Mouse (Mus musculus): ENCODE measurements around the gene Nynrin. TPM values are rescaled to one million over a fixed set of nuclear protein-coding genes. Genes with fewer than 3 reads are reported as not detected.

Gene Nynrin
- polyA plus RNA-seq (2014; fragmentation: Illumina TruSeq; extraction: RNeasy Lipid Tissue Mini Kit (QIAGEN cat#74804); ENCODE audit: low read depth, low replicate concordance): 4.7 TPM

DNA sequence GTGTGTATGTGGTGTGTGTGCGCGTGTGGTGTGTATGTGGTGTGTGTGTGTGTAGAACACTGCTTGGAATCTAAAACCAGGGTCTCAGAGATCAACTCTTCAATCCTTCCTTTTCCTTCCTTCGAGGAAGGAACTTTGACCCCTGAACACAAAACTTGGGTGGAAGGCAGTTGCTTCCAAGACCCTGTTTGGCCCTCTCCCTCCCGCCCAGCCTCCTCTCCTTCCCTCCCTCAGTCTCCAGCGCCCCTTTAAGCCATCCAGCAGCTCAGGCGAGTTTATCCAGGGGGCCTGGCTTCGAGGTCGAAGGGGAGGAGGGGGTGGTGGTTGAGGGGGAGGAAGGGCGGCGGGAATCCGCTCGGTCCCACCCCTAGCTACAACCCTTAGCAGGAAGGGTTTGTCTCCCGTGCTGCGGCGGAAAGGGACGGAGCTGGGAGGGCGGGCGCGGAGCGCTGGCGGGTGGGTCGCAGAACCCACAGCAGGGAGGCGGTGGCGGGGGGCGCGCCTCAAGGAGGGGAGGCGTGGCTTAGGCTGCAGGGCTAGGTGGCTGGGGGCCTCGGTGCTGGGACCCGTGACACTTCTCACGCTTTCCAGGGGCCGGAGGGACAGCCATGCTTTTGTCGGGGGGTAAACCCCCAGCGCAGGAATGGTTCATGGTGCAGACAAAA is at the start of gene Nynrin:
Nynrin (plus strand) TSS at position 390 of the 665 bp plus-strand sequence.

DNA sequence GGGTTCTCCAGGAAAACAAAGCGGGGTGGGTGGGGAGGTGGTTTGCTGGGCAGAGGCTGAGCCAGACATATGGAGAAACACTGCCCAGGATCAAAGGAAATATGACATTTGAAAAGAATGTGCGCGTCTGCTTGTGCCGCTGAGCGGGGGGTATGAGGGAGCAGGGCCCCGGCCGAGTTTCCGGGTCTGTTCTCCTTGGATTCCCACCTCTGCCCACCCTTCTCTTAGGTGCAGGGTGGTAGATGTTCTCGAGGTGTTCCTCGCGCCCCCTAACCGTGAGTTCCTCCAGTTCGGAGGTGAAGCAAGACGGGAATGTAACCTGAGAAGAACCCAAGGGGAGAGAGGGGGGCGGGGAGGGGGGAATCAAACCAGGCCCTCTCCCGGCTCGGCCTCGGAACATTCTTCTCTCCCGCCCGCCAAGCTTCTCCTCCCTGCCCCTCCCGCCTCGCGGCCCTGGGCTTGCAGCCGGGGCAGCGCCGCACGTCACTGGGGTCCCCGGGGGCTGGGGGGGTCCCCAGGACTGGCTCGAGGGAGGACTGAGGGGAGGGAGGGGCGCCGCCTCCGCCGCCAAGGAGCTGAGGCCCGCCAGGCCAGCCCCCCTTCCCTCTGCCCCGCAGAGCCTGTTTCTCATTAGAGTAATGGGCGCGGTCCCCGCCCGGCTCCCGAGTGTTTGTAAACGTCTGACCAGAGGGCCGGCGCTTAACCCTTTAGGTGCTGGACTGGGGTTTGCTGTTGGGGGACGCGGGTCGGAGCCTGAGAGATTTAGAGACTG is 30.6 kb upstream of the Nynrin start, which contains the start of gene Nfatc4:
Nfatc4 (plus strand) TSS at position 154 of the 772 bp plus-strand sequence.

DNA sequence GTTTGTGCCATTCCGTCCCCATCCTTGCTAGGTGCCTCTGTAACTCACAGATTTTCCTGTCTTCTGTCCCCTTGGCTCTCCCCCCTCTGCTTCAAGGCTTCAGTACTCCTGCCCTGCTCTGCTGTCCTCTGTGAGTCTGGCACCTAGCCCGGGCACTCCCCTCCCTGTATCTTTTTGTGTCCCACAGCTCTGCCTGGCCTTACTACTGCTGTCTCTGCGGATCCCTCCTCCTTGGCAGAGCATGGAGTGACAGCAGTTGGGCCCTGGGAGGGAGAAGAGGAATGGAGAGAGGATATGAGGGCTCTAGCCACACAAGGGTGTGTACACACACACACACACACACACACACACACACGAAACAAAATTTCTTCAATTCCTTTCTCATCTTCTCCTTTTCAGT is 30.4 kb downstream of the Nynrin start, which contains the start of gene Cbln3:
Cbln3 (minus strand) TSS at position 227 of the 400 bp plus-strand sequence.

DNA sequence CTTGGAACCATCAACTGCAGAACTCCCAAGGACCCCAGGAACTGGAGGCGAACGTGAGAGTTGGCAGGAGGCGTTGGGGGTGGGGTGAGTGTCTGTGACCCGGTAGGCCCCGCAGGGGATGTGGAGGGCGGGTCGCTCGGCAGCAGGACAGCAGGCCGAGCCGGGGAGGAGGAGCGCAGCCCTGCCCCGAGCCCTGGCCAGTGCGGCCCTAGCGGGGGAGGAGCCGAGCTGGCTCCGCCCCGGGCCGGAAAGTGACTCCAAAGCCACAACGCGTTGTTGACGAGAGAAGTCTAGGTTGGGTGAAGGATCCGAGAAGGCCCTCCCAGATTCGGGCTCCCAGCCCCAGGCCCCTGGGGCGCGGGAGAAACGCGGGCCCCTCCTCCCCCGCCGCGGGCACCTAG is 30.9 kb downstream of the Nynrin start, which contains the start of gene Khnyn:
Khnyn (plus strand) TSS at position 235 of the 401 bp plus-strand sequence.

DNA sequence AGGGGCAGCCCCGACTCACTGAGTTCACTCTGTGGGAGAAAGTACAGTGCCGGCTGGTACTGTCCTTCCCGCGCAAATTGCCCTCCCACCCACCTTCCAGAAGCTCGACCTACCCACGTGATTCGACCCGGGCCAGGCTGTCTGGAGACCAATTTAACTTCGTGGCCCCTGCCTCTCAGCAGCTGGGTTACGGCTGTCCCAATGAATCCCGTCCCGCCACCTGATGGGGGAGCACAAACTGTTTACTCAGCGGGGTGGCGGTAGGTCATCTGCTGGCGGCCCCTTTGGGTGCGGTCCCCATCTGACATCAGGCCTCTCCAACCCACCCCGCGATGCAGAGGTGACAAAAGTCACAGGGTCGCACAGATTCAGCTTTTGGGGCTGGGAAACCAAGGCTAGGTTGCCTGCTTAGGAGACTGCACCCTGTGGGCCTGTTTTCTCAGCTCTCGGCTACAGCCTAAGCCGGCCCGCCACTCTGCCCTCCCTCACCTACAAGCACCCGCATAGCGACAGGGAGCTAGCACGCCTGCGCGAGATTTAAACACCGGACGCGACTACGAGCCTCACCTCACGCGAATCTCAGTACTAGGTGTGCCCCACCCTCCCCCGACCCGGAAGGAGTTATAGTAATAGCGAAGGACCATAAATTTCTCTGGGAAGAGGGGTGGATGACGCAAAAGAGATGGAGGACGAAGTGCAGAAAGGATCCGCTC is 46.0 kb downstream of the Nynrin start, which contains the start of gene Sdr39u1:
Sdr39u1 (minus strand) TSS at position 593 of the 713 bp plus-strand sequence.

Other genes with a start within 250 kb of the Nynrin start
- gene Rec8, start 236.0 kb upstream of the Nynrin start, polyA plus RNA-seq (2014; fragmentation: Illumina TruSeq; extraction: RNeasy Lipid Tissue Mini Kit (QIAGEN cat#74804); ENCODE audit: low read depth, low replicate concordance): 25.8 TPM
- 45.8 TPM for gene Ipo4, start 218.1 kb upstream of the Nynrin start, polyA plus RNA-seq (2014; fragmentation: Illumina TruSeq; extraction: RNeasy Lipid Tissue Mini Kit (QIAGEN cat#74804); ENCODE audit: low read depth, low replicate concordance)
- 0.86 TPM for gene Gm49378, start 216.1 kb upstream of the Nynrin start, polyA plus RNA-seq (2014; fragmentation: Illumina TruSeq; extraction: RNeasy Lipid Tissue Mini Kit (QIAGEN cat#74804); ENCODE audit: low read depth, low replicate concordance)
- gene Tm9sf1, start 210.2 kb upstream of the Nynrin start, polyA plus RNA-seq (2014; fragmentation: Illumina TruSeq; extraction: RNeasy Lipid Tissue Mini Kit (QIAGEN cat#74804); ENCODE audit: low read depth, low replicate concordance): 96.9 TPM
- 5.4 TPM for gene Tssk4, start 203.8 kb upstream of the Nynrin start, polyA plus RNA-seq (2014; fragmentation: Illumina TruSeq; extraction: RNeasy Lipid Tissue Mini Kit (QIAGEN cat#74804); ENCODE audit: low read depth, low replicate concordance)
- 46.3 TPM for gene Mdp1, start 193.5 kb upstream of the Nynrin start, polyA plus RNA-seq (2014; fragmentation: Illumina TruSeq; extraction: RNeasy Lipid Tissue Mini Kit (QIAGEN cat#74804); ENCODE audit: low read depth, low replicate concordance)
- 25.4 TPM for gene Gmpr2, start 182.1 kb upstream of the Nynrin start, polyA plus RNA-seq (2014; fragmentation: Illumina TruSeq; extraction: RNeasy Lipid Tissue Mini Kit (QIAGEN cat#74804); ENCODE audit: low read depth, low replicate concordance)
- gene Nedd8, start 181.9 kb upstream of the Nynrin start, polyA plus RNA-seq (2014; fragmentation: Illumina TruSeq; extraction: RNeasy Lipid Tissue Mini Kit (QIAGEN cat#74804); ENCODE audit: low read depth, low replicate concordance): 186 TPM
- gene Tinf2, start 172.2 kb upstream of the Nynrin start, polyA plus RNA-seq (2014; fragmentation: Illumina TruSeq; extraction: RNeasy Lipid Tissue Mini Kit (QIAGEN cat#74804); ENCODE audit: low read depth, low replicate concordance): 14.4 TPM
- gene Tgm1, start 140.1 kb upstream of the Nynrin start, polyA plus RNA-seq (2014; fragmentation: Illumina TruSeq; extraction: RNeasy Lipid Tissue Mini Kit (QIAGEN cat#74804); ENCODE audit: low read depth, low replicate concordance): 2.5 TPM
- gene Rabggta, start 131.7 kb upstream of the Nynrin start, polyA plus RNA-seq (2014; fragmentation: Illumina TruSeq; extraction: RNeasy Lipid Tissue Mini Kit (QIAGEN cat#74804); ENCODE audit: low read depth, low replicate concordance): 28.8 TPM
- 77.8 TPM for gene Dhrs1, start 108.3 kb upstream of the Nynrin start, polyA plus RNA-seq (2014; fragmentation: Illumina TruSeq; extraction: RNeasy Lipid Tissue Mini Kit (QIAGEN cat#74804); ENCODE audit: low read depth, low replicate concordance)
- gene Nop9, start 108.3 kb upstream of the Nynrin start, polyA plus RNA-seq (2014; fragmentation: Illumina TruSeq; extraction: RNeasy Lipid Tissue Mini Kit (QIAGEN cat#74804); ENCODE audit: low read depth, low replicate concordance): 15.5 TPM
- gene Cideb, start 95.6 kb upstream of the Nynrin start, polyA plus RNA-seq (2014; fragmentation: Illumina TruSeq; extraction: RNeasy Lipid Tissue Mini Kit (QIAGEN cat#74804); ENCODE audit: low read depth, low replicate concordance): 5.3 TPM
- 0.77 TPM for gene Ltb4r2, start 92.6 kb upstream of the Nynrin start, polyA plus RNA-seq (2014; fragmentation: Illumina TruSeq; extraction: RNeasy Lipid Tissue Mini Kit (QIAGEN cat#74804); ENCODE audit: low read depth, low replicate concordance)
- 2.9 TPM for gene Ltb4r1, start 88.0 kb upstream of the Nynrin start, polyA plus RNA-seq (2014; fragmentation: Illumina TruSeq; extraction: RNeasy Lipid Tissue Mini Kit (QIAGEN cat#74804); ENCODE audit: low read depth, low replicate concordance)
- gene Adcy4, start 69.9 kb upstream of the Nynrin start, polyA plus RNA-seq (2014; fragmentation: Illumina TruSeq; extraction: RNeasy Lipid Tissue Mini Kit (QIAGEN cat#74804); ENCODE audit: low read depth, low replicate concordance): 9.6 TPM
- 3.7 TPM for gene Ripk3, start 65.1 kb upstream of the Nynrin start, polyA plus RNA-seq (2014; fragmentation: Illumina TruSeq; extraction: RNeasy Lipid Tissue Mini Kit (QIAGEN cat#74804); ENCODE audit: low read depth, low replicate concordance)
- 8.8 TPM for gene Nfatc4, start 30.9 kb upstream of the Nynrin start, polyA plus RNA-seq (2014; fragmentation: Illumina TruSeq; extraction: RNeasy Lipid Tissue Mini Kit (QIAGEN cat#74804); ENCODE audit: low read depth, low replicate concordance)
- gene Cbln3, start 30.4 kb downstream of the Nynrin start, polyA plus RNA-seq (2014; fragmentation: Illumina TruSeq; extraction: RNeasy Lipid Tissue Mini Kit (QIAGEN cat#74804); ENCODE audit: low read depth, low replicate concordance): 0.21 TPM
- 19.3 TPM for gene Khnyn, start 30.9 kb downstream of the Nynrin start, polyA plus RNA-seq (2014; fragmentation: Illumina TruSeq; extraction: RNeasy Lipid Tissue Mini Kit (QIAGEN cat#74804); ENCODE audit: low read depth, low replicate concordance)
- gene Sdr39u1, start 46.3 kb downstream of the Nynrin start, polyA plus RNA-seq (2014; fragmentation: Illumina TruSeq; extraction: RNeasy Lipid Tissue Mini Kit (QIAGEN cat#74804); ENCODE audit: low read depth, low replicate concordance): 52.9 TPM
- gene Cma1, start 90.7 kb downstream of the Nynrin start, polyA plus RNA-seq (2014; fragmentation: Illumina TruSeq; extraction: RNeasy Lipid Tissue Mini Kit (QIAGEN cat#74804); ENCODE audit: low read depth, low replicate concordance): 7.3 TPM
- not detected for gene Cma2, start 97.0 kb downstream of the Nynrin start, polyA plus RNA-seq (2014; fragmentation: Illumina TruSeq; extraction: RNeasy Lipid Tissue Mini Kit (QIAGEN cat#74804); ENCODE audit: low read depth, low replicate concordance)
- gene Mcpt1, start 164.0 kb downstream of the Nynrin start, polyA plus RNA-seq (2014; fragmentation: Illumina TruSeq; extraction: RNeasy Lipid Tissue Mini Kit (QIAGEN cat#74804); ENCODE audit: low read depth, low replicate concordance): not detected
- not detected for gene Mcpt9, start 176.5 kb downstream of the Nynrin start, polyA plus RNA-seq (2014; fragmentation: Illumina TruSeq; extraction: RNeasy Lipid Tissue Mini Kit (QIAGEN cat#74804); ENCODE audit: low read depth, low replicate concordance)
- not detected for gene Mcpt2, start 188.0 kb downstream of the Nynrin start, polyA plus RNA-seq (2014; fragmentation: Illumina TruSeq; extraction: RNeasy Lipid Tissue Mini Kit (QIAGEN cat#74804); ENCODE audit: low read depth, low replicate concordance)
- 7.4 TPM for gene Mcpt4, start 208.3 kb downstream of the Nynrin start, polyA plus RNA-seq (2014; fragmentation: Illumina TruSeq; extraction: RNeasy Lipid Tissue Mini Kit (QIAGEN cat#74804); ENCODE audit: low read depth, low replicate concordance)
- gene Mcpt8, start 231.3 kb downstream of the Nynrin start, polyA plus RNA-seq (2014; fragmentation: Illumina TruSeq; extraction: RNeasy Lipid Tissue Mini Kit (QIAGEN cat#74804); ENCODE audit: low read depth, low replicate concordance): not detected
- gene Ctsg, start 248.6 kb downstream of the Nynrin start, polyA plus RNA-seq (2014; fragmentation: Illumina TruSeq; extraction: RNeasy Lipid Tissue Mini Kit (QIAGEN cat#74804); ENCODE audit: low read depth, low replicate concordance): not detected